Mouse (Mus musculus) G1E (cell line): ENCODE measurements around the gene Afdn. TPM values are rescaled to one million over a fixed set of nuclear protein-coding genes. Genes with fewer than 3 reads are reported as not detected.

Experiments
- ATAC-seq: 2 replicates; pipeline ENCODE4 v1.8.0; 2016; ENCODE audit warnings: mild to moderate bottlenecking; ENCODE audit not compliant: insufficient number of reproducible peaks, poor library complexity, low FRiP score, severe bottlenecking; ENCODE audit errors: extremely low read depth
- DNase-seq: peaks from one replicate; pipeline ENCODE4 v3.0.0; 2012; ENCODE audit warnings: low spot score
- H3K27me3 ChIP-seq: 2 replicates; pipeline ENCODE4 v1.6.1; 2012; ENCODE audit warnings: mild to moderate bottlenecking, low read length, inconsistent platforms; ENCODE audit not compliant: insufficient read depth
- H3K36me3 ChIP-seq: replicated peaks from 2 replicates; pipeline ENCODE3; 2012; ENCODE audit warnings: mild to moderate bottlenecking, inconsistent platforms
- H3K4me1 ChIP-seq: 2 replicates; pipeline ENCODE4 v1.6.1; 2012; ENCODE audit warnings: low read depth, low read length, inconsistent platforms, mixed read lengths; ENCODE audit not compliant: insufficient read depth
- H3K4me3 ChIP-seq: 2 replicates; pipeline ENCODE4 v1.5.1; 2012; ENCODE audit warnings: low read depth, mild to moderate bottlenecking, inconsistent platforms, low read length, moderate library complexity, mixed read lengths
- H3K9me3 ChIP-seq: replicated peaks from 2 replicates; pipeline ENCODE4 v1.6.1; 2012; ENCODE audit warnings: inconsistent platforms
- CTCF ChIP-seq: IDR thresholded peaks from 2 replicates; pipeline ENCODE4 v1.5.1; 2012; ENCODE audit warnings: low read depth, low read length, inconsistent platforms, mixed read lengths
- GATA1 ChIP-seq: IDR thresholded peaks from 2 replicates; pipeline ENCODE4 v1.6.1; 2012; ENCODE audit warnings: borderline replicate concordance, low read length, inconsistent platforms, mixed read lengths
- GATA2 ChIP-seq: IDR thresholded peaks from 2 replicates; pipeline ENCODE4 v1.6.1; 2012; ENCODE audit warnings: low read depth, low read length, inconsistent platforms, borderline replicate concordance
- POLR2AphosphoS5 ChIP-seq: IDR thresholded peaks from 2 replicates; pipeline ENCODE4 v1.6.1; 2012; ENCODE audit warnings: low read depth, low read length, inconsistent platforms; ENCODE audit not compliant: insufficient replicate concordance
- TAL1 ChIP-seq: conservative IDR thresholded peaks from 2 replicates; pipeline ENCODE4 v1.6.1; 2012; ENCODE audit warnings: low read depth, low read length, inconsistent platforms, mixed read lengths
- polyA plus RNA-seq: library from polyadenylated mRNA; stranded (reverse); fragments of >175 nt; gene quantifications from 2 replicates; pipeline ENCODE4 v1.2.3, GENCODE M21; 2012
- total RNA-seq, 2 experiments: library from RNA; stranded (forward) in 1 of 2; stranded (reverse) in 1 of 2; fragments of 200-1000 nt in 1 of 2; fragments of >200 nt in 1 of 2; fragmentation: Nextera tagmentation in 1 of 2; gene quantifications; 2 replicates each; pipeline ENCODE4 v1.2.3; 2014 to 2017

Gene Afdn
- total and polyA plus RNA-seq, 3 experiments, result 0.07 to 0.87 TPM; not detected in 1

DNA sequence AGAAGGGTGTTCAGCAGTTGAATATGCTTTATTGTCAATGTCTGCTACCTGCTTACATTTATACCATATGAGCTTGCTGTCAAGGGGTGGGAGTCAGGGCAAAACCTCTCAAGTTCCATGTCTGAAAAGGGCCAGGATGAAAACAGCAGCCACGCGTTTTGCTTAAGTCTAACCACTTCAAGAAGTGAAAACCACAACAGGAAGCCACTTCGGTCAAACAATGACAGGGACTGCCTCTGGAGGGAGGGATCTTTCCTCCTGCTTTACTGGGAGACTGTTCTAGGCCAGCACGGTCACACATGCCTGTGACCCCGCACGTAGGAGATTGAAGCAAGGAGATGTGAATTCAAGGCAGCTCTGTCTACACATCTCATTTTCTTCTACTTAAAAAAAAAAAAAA is 14.0 kb upstream of the Afdn start:
- TF ChIP-seq CTCF, result no peak
- Histone ChIP-seq H3K4me1 (no peaks in the 10 kb centered on the region), H3K36me3 (no peaks in the 10 kb centered on the region), H3K4me3 (no peak overlapping the region), H3K27me3 (no peaks in the 10 kb centered on the region), H3K9me3 (peaks cover 46% of the 10 kb centered on the region)
- DNase-seq (no peak), ATAC-seq (no peak)

DNA sequence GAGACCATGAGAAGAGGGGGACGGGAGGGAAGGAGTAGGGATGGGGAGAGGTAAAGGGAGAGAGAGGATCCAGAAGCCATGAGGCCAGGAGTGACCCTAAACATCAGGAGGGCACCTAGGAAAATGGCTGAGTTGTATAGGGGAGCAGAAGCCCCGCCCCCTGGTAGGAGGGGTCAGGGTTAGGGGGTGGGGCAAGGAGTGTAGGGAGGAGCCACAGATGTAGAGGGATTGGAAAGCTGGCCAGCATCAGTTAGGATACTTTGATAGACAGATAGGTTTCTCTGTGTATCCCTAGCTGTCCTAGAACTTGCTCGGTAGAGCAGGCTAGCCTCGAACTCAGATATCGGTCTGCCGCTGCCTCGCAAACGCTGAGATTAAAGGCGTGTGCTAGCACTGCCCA is 12.7 kb upstream of the Afdn start:
- ATAC-seq, result no peak
- Histone ChIP-seq H3K36me3 (no peaks in the 10 kb centered on the region), H3K4me1 (no peaks in the 10 kb centered on the region), H3K27me3 (no peaks in the 10 kb centered on the region), H3K9me3 (peaks cover 41% of the 10 kb centered on the region), H3K4me3 (no peak overlapping the region)
- DNase-seq, result no peak
- TF ChIP-seq CTCF (no peak), GATA1 (no peak), TAL1 (no peak), POLR2AphosphoS5 (no peak), GATA2 (no peak)

DNA sequence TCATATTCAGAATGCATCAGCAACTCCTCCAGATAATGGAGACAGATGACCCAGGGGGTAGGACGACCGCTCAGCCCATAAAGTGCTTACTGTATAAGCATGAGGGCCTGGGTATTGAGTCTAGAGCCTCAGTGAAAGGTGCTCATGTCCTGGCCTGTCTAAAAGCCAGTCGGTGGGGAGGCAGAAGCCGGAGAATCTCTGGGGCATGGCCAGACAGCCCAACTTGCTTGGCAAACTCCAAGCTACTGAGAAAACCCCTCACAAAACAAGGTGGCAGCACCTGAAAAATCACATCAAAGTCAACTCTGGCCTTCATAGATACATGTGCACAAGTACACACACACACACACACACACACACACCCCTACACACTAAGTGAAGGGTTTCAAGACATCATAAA is 11.3 kb upstream of the Afdn start:
- H3K27me3 ChIP-seq, result no peaks in the 10 kb centered on the region

DNA sequence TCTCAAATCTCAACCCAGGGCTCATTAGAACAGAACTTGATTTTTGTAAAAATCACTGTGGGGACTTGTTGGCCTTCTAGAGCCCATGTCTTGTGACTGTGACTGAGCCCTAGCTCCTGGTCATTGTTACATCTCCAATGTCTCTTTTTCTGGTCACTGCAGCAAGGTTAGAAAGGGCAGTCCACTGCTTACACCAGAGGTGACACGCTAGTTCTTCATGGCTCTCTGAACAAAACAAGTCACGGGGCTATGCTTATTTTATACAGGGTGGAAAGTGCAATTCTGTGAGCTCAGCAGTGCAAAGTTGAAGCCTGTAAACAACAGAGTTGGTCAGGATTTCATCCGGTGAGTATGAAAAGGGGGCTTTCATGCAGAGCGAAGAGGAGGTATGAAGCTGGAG is 6.4 kb upstream of the Afdn start:
- Histone ChIP-seq H3K9me3 (peaks cover 18% of the 10 kb centered on the region), H3K36me3 (no peaks in the 10 kb centered on the region), H3K4me3 (no peak overlapping the region), H3K27me3 (no peaks in the 10 kb centered on the region), H3K4me1 (no peaks in the 10 kb centered on the region)
- TF ChIP-seq TAL1, result no peak
- TF ChIP-seq GATA1, result no peak
- TF ChIP-seq POLR2AphosphoS5, result no peak
- TF ChIP-seq CTCF, result no peak
- no peak for TF ChIP-seq GATA2
- ATAC-seq (no peak), DNase-seq (no peak)

More for the DNA sequence above, 11.3 kb upstream of the Afdn start:
- no peak for TF ChIP-seq POLR2AphosphoS5
- no peak for TF ChIP-seq GATA1
- TF ChIP-seq CTCF, result no peak
- no peak for TF ChIP-seq GATA2
- no peak for TF ChIP-seq TAL1
- no peak for DNase-seq
- no peaks in the 10 kb centered on the region for H3K4me1 ChIP-seq
- no peak overlapping the region for H3K4me3 ChIP-seq
- peaks cover 33% of the 10 kb centered on the region for H3K9me3 ChIP-seq
- ATAC-seq, result no peak
- H3K36me3 ChIP-seq, result no peaks in the 10 kb centered on the region

DNA sequence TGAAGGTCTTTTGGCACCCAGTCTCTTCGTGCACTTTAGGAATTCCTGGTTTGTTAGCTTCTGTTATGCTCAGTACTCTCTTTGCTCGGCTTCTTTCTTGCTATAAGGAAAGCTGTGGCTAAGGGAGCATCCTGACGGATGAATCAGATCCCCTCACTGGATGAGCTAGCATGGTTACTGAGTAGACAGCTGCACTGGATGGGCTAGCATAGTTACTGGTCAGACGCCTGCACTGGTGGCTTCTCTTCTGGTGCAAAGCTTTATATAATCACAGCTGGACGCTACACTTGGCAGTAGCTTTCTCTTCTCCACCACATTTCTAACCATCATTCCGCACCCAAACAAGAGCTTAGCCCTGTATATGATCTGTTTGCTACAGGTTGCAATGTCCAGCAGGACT is 5.4 kb upstream of the Afdn start:
- DNase-seq (no peak), ATAC-seq (no peak)
- Histone ChIP-seq H3K4me3 (no peak overlapping the region), H3K36me3 (no peaks in the 10 kb centered on the region), H3K4me1 (no peaks in the 10 kb centered on the region), H3K27me3 (no peaks in the 10 kb centered on the region), H3K9me3 (peaks cover 24% of the 10 kb centered on the region)
- TF ChIP-seq GATA2 (no peak), TAL1 (no peak), CTCF (no peak), GATA1 (no peak), POLR2AphosphoS5 (no peak)

DNA sequence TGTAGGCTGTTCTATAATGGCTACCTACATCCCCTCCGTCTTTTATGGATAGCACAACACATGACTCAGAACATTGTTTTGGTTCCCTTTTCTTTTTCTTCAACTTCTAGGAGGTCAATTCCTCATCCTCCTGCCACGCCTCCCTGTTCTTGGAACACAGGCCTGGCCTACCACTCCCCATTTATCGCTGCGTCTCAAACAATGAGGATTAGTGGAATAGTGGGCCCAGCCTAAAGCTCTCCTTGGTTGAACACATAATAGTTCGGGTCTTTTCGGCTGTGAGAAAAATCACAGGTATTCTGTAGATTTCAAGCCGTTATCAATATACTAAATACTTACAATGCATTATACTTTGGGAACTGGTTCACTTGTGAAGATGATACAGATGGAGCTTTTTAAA is 1.8 kb upstream of the Afdn start:
- Histone ChIP-seq H3K9me3 (peaks cover 36% of the 10 kb centered on the region), H3K4me3 (no peak overlapping the region), H3K4me1 (no peaks in the 10 kb centered on the region), H3K27me3 (no peaks in the 10 kb centered on the region; the same call in 1 of the 2 replicates), H3K36me3 (no peaks in the 10 kb centered on the region)
- DNase-seq, result no peak
- no peak for TF ChIP-seq POLR2AphosphoS5
- TF ChIP-seq GATA1, result no peak
- TF ChIP-seq GATA2, result no peak
- no peak for TF ChIP-seq CTCF
- ATAC-seq, result no peak

DNA sequence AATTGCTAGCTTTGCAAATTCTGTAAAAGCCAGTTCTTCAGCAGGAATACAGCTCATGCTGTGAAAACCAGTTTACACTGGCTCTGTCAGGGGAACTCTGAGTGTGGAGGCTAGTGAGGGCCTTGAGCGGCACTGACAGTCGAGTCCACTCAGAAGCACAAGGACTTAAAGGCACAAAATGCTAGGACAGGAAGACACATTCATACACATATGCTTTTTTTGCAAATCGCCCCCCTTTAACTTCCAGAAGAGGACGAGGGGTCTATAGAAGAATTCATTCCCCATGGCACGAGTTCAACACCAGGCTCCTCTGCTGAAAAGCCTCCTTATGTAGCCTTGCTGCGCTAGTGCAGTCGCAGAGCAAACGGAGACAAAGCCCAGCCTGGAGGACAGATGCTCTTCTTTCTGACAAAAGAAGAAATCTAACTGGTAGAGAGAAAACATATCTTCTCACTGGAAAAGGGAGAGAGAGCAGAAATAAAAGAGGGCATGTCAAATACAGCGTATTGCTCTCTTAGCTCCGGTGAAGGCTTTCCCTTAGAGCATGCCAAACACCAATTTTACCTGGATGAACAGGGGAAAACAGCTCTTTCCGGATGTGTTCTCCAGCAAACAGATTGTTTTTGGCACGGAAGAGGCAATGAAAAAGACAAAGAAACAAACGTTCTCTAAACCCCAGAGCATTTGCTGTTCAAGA is 1.0 kb upstream of the Afdn start:
- Histone ChIP-seq H3K36me3 (no peaks in the 10 kb centered on the region), H3K4me1 (no peaks in the 10 kb centered on the region), H3K27me3 (no peaks in the 10 kb centered on the region; the same call in 1 of the 2 replicates), H3K4me3 (no peak overlapping the region), H3K9me3 (peaks cover 33% of the 10 kb centered on the region)
- DNase-seq (no peak), ATAC-seq (no peak)
- TF ChIP-seq TAL1 (no peak), CTCF (no peak), GATA2 (no peak), POLR2AphosphoS5 (no peak), GATA1 (no peak)
